Mouse (Mus musculus) adrenal gland, postnatal 14 days (tissue): ENCODE measurements around the gene Hsh2d. TPM values are rescaled to one million over a fixed set of nuclear protein-coding genes. Genes with fewer than 3 reads are reported as not detected.
A peak's percentile ranks its signal among the peaks of the same experiment; 100 is the strongest.

Experiments
- DNase-seq: peaks from one replicate; pipeline ENCODE4 v3.0.0; 2021; ENCODE audit warnings: mixed read lengths
- long read RNA-seq, 2 experiments: library from polyadenylated mRNA; stranded (forward); transcript quantifications; one replicate each; pipeline ENCODE4 v2.0.0; 2021
- total RNA-seq: library from RNA; stranded (reverse); gene quantifications from 2 replicates; pipeline ENCODE4 v1.2.3, GENCODE M21; 2021

The Hsh2d gene
- total RNA-seq: 0.94 TPM in 1 of 2 replicates, not detected in the other
- long read RNA-seq, experiment 1: 0 reads
- long read RNA-seq, experiment 2: 0 reads

GRCm38 (mm10) chr8:72189417-72190214 is at the start of gene Hsh2d:
Gene Hsh2d, plus strand, starts transcription at chr8:72189638.
- peak; percentile 20 for DNase-seq

- no peak for DNase-seq
Measured at GRCm38 (mm10) chr8:72143256-72143824, 46.1 kb upstream of the Hsh2d start.

- DNase-seq: no peak
Measured at GRCm38 (mm10) chr8:72144345-72144975, 45.0 kb upstream of the Hsh2d start.

- DNase-seq: no peak
Measured at GRCm38 (mm10) chr8:72145511-72145910, 43.9 kb upstream of the Hsh2d start.

GRCm38 (mm10) chr8:72146056-72146455 is 43.4 kb upstream of the Hsh2d start:
- DNase-seq: peak; percentile 68

GRCm38 (mm10) chr8:72146556-72146955 is 42.9 kb upstream of the Hsh2d start:
- no peak for DNase-seq

GRCm38 (mm10) chr8:72147266-72147665 is 42.2 kb upstream of the Hsh2d start:
- no peak for DNase-seq

GRCm38 (mm10) chr8:72149056-72149455 is 40.4 kb upstream of the Hsh2d start:
- no peak for DNase-seq

- DNase-seq: no peak
Measured at GRCm38 (mm10) chr8:72151418-72152078, 37.9 kb upstream of the Hsh2d start.

GRCm38 (mm10) chr8:72153382-72153781 is 36.1 kb upstream of the Hsh2d start:
- DNase-seq: no peak

GRCm38 (mm10) chr8:72158096-72158495 is 31.3 kb upstream of the Hsh2d start:
- no peak for DNase-seq

GRCm38 (mm10) chr8:72158726-72159125 is 30.7 kb upstream of the Hsh2d start:
- DNase-seq: no peak

- no peak for DNase-seq
Measured at GRCm38 (mm10) chr8:72160007-72160406, 29.4 kb upstream of the Hsh2d start.

- peak; percentile 100 for DNase-seq
Measured at GRCm38 (mm10) chr8:72160707-72161697, 28.4 kb upstream of the Hsh2d start, which contains the start of gene Rab8a. Gene Rab8a, plus strand, starts transcription at chr8:72161200.

- no peak for DNase-seq
Measured at GRCm38 (mm10) chr8:72162821-72163220, 26.6 kb upstream of the Hsh2d start.

- DNase-seq: no peak
Measured at GRCm38 (mm10) chr8:72169098-72169668, 20.3 kb upstream of the Hsh2d start.

GRCm38 (mm10) chr8:72169681-72170249 is 19.7 kb upstream of the Hsh2d start:
- no peak for DNase-seq

GRCm38 (mm10) chr8:72177346-72177925 is 12.0 kb upstream of the Hsh2d start:
- peak; percentile 85 for DNase-seq

- peak; percentile 55 for DNase-seq
Measured at GRCm38 (mm10) chr8:72183554-72184202, 5.8 kb upstream of the Hsh2d start.
